Mouse (Mus musculus) macrophage (primary cell): ENCODE results near the gene Neto2. TPM values are rescaled to one million over a fixed set of nuclear protein-coding genes. Genes with fewer than 3 reads are reported as not detected.

ENCODE experiments used
- H3K27ac ChIP-seq: fragments of 350-480 bp; formaldehyde crosslinking; 2 replicates; pipeline ENCODE4 v1.9.0; 2021
- H3K36me3 ChIP-seq: fragments of 350-480 bp; formaldehyde crosslinking; 2 replicates; pipeline ENCODE4 v1.9.0; 2021; ENCODE audit errors: inconsistent target
- H3K4me3 ChIP-seq: fragments of 350-480 bp; formaldehyde crosslinking; 2 replicates; pipeline ENCODE4 v1.9.0; 2021; ENCODE audit errors: inconsistent target
- H3K79me2 ChIP-seq: fragments of 350-480 bp; formaldehyde crosslinking; 2 replicates; pipeline ENCODE4 v1.9.0; 2021; ENCODE audit errors: inconsistent target
- WGBS: methylation state at CpG from one replicate; pipeline ENCODE4 v1.1.7; 2026; ENCODE audit warnings: inconsistent platforms; ENCODE audit not compliant: missing documents; 5-methylcytosine and 5-hydroxymethylcytosine counted together
- polyA plus RNA-seq: library from polyadenylated mRNA; stranded (reverse); fragments of 250-400 nt; gene quantifications from 3 replicates; pipeline ENCODE4 v1.2.4, GENCODE M21; 2018; ENCODE audit warnings: inconsistent platforms

Neto2 gene
- polyA plus RNA-seq, 1 experiment from 2014 or later, result 0.26 TPM

GRCm38 (mm10) chr8:85588596-85588995, 112.1 kb downstream of the Neto2 start:
- H3K4me3 ChIP-seq, result no peak overlapping the region
- WGBS, result 86% methylated on average over 2 of the region's 2 CpGs
- H3K36me3 ChIP-seq, result no peaks in the 10 kb centered on the region
- no peak overlapping the region for H3K27ac ChIP-seq
- H3K79me2 ChIP-seq, result no peaks in the 10 kb centered on the region

Other genes starting within 250 kb of the Neto2 start
- gene Gpt2, start 208.3 kb downstream of the Neto2 start, polyA plus RNA-seq, result 4.7 to 7.9 TPM (median 5.4 TPM) in 3 replicates
- 79.8 to 164 TPM (median 104 TPM) in 3 replicates for gene Dnaja2, start 145.6 kb downstream of the Neto2 start, polyA plus RNA-seq
- gene Itfg1, start 140.0 kb upstream of the Neto2 start, polyA plus RNA-seq, result 53.7 to 73.3 TPM (median 58.4 TPM) in 3 replicates
- 24.2 to 26.7 TPM (median 24.8 TPM) in 3 replicates for gene Phkb, start 140.0 kb upstream of the Neto2 start, polyA plus RNA-seq